Mouse (Mus musculus) myocyte (in vitro differentiated cells): Measurements from ENCODE around the gene Rab38. TPM values are rescaled to one million over a fixed set of nuclear protein-coding genes. Genes with fewer than 3 reads are reported as not detected.

Source experiments
- H3K27me3 ChIP-seq: one replicate; pipeline ENCODE4 v1.6.1; 2011; ENCODE audit not compliant: control insufficient read depth, insufficient read depth, insufficient read length
- H3K36me3 ChIP-seq: one replicate; pipeline ENCODE4 v1.6.1; 2011; ENCODE audit not compliant: control insufficient read depth, insufficient read depth
- H3K4me2 ChIP-seq: one replicate; pipeline ENCODE4 v1.6.1; 2011; ENCODE audit warnings: low read depth, control low read depth
- H3K4me3 ChIP-seq: one replicate; pipeline ENCODE4 v1.5.1; 2011; ENCODE audit warnings: mild to moderate bottlenecking, control low read depth, moderate library complexity
- H3K79me2 ChIP-seq: one replicate; pipeline ENCODE4 v1.6.1; 2011; ENCODE audit not compliant: control insufficient read depth, insufficient read depth
- H3ac ChIP-seq: one replicate; pipeline ENCODE4 v1.6.1; 2011; ENCODE audit not compliant: control insufficient read depth, insufficient read length
- CEBPB ChIP-seq: IDR thresholded peaks from 2 replicates; pipeline ENCODE4 v1.6.1; 2011; ENCODE audit warnings: mild to moderate bottlenecking, moderate library complexity; ENCODE audit not compliant: poor library complexity, insufficient read depth, severe bottlenecking
- E2F4 ChIP-seq: IDR thresholded peaks from one replicate; pipeline ENCODE4 v1.6.1; 2011; ENCODE audit warnings: mild to moderate bottlenecking, control low read depth, moderate library complexity; ENCODE audit not compliant: insufficient read depth
- MAX ChIP-seq: IDR thresholded peaks from one replicate; pipeline ENCODE4 v1.6.1; 2011; ENCODE audit warnings: low read depth, mild to moderate bottlenecking, control low read depth
- MYOD1 ChIP-seq, 3 experiments: IDR thresholded peaks; one replicate each; pipeline ENCODE4 v1.6.1; 2011; ENCODE audit warnings: control low read depth in 2 of 3, low read depth in 2 of 3, mild to moderate bottlenecking in 2 of 3, moderate library complexity in 1 of 3; ENCODE audit not compliant: insufficient read length in 2 of 3, control insufficient read depth in 1 of 3
- MYOG ChIP-seq, 3 experiments: IDR thresholded peaks; one replicate each; pipeline ENCODE4 v1.6.1; 2011; ENCODE audit warnings: control low read depth in 2 of 3, low read depth in 2 of 3, mild to moderate bottlenecking in 2 of 3; ENCODE audit not compliant: insufficient read length in 2 of 3, control insufficient read depth in 1 of 3, insufficient read depth in 1 of 3
- POLR2A ChIP-seq: IDR thresholded peaks from one replicate; pipeline ENCODE4 v1.6.1; 2011; ENCODE audit warnings: low read depth, mild to moderate bottlenecking, control low read depth, moderate library complexity; ENCODE audit not compliant: insufficient read length
- POLR2AphosphoS2 ChIP-seq: IDR thresholded peaks from one replicate; pipeline ENCODE4 v1.6.1; 2011; ENCODE audit warnings: low read depth, control low read depth; ENCODE audit not compliant: insufficient read length
- REST ChIP-seq: IDR thresholded peaks from one replicate; pipeline ENCODE4 v1.6.1; 2011; ENCODE audit warnings: mild to moderate bottlenecking, control low read depth, moderate library complexity; ENCODE audit not compliant: insufficient read depth, insufficient read length
- SRF ChIP-seq: IDR thresholded peaks from one replicate; pipeline ENCODE4 v1.6.1; 2011; ENCODE audit warnings: low read depth; ENCODE audit not compliant: control insufficient read depth, insufficient read length
- TCF12 ChIP-seq: IDR thresholded peaks from one replicate; pipeline ENCODE4 v1.6.1; 2011; ENCODE audit warnings: mild to moderate bottlenecking, control low read depth; ENCODE audit not compliant: poor library complexity, insufficient read depth, severe bottlenecking
- TCF3 ChIP-seq: IDR thresholded peaks from one replicate; pipeline ENCODE4 v1.6.1; 2011; ENCODE audit warnings: low read depth, control low read depth; ENCODE audit not compliant: insufficient read length
- USF1 ChIP-seq: IDR thresholded peaks from one replicate; pipeline ENCODE4 v1.6.1; 2011; ENCODE audit warnings: low read depth, mild to moderate bottlenecking, control low read depth, moderate library complexity
- polyA plus RNA-seq: library from polyadenylated mRNA; unstranded; fragments of >200 nt; fragmentation: generic; extraction: Trizol; gene quantifications from one replicate; pipeline ENCODE4 v1.2.1, GENCODE M21; 2012; ENCODE audit warnings: missing spikeins

Gene Rab38
- polyA plus RNA-seq, 1 experiment: 0.76 TPM

DNA sequence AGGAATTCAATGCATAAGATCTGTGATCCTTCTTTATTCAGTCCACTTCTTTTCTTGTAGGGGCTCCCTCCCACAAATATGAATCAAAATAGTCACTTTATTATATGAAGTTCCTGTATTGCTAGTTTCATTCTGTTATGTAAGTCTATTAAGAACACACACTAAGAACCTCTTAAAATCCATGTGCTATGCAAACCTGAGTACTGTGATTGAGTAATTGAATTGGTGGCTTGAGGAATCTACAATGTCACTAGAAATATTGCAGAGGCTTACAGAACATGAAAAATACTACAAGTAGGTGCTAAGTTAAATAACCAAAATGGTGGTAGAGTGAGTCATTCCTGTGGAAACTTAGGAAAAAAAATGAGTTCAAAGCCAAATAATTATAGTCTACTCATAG, 10.2 kb downstream of the Rab38 start:
- Histone ChIP-seq H3K27me3 (no peaks in the 10 kb centered on the region), H3K79me2 (no peaks in the 10 kb centered on the region), H3K4me3 (no peak overlapping the region), H3K4me2 (no peak overlapping the region), H3K36me3 (no peaks in the 10 kb centered on the region), H3ac (no peak overlapping the region)
- TF ChIP-seq TCF12 (no peak), E2F4 (no peak), POLR2A (no peak), SRF (no peak), CEBPB (no peak), USF1 (no peak), MAX (no peak), MYOG (IDR thresholded peaks at IDR 0.05; ENCODE audit: control insufficient read depth in 1 of 3, insufficient read depth in 1 of 3, insufficient read length in 2 of 3, low read depth in 2 of 3) (no peak), MYOD1 (IDR thresholded peaks at IDR 0.05; ENCODE audit: control insufficient read depth in 1 of 3, insufficient read length in 2 of 3, low read depth in 2 of 3) (no peak), TCF3 (no peak), REST (no peak), POLR2AphosphoS2 (no peak)

DNA sequence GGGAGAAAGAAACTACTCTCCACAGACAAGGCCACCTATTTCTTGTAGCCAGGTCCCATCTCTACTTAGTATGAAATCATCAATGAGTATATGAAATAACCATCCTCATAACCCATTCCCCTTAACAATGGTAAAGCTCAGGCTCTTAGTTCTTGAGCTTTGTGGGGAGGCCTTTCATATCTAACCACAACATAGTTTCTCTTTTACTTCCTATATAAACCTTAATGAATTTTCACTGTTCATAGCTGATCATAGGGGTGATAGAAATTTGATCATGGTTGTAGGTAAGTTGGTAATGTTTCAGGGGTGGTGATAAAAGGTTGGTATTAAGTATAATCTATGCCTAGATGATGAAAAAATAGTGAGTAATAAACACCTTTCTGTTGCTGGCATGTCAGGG, 12.6 kb downstream of the Rab38 start:
- Histone ChIP-seq H3K36me3 (no peaks in the 10 kb centered on the region), H3ac (no peak overlapping the region), H3K4me3 (no peak overlapping the region), H3K27me3 (no peaks in the 10 kb centered on the region), H3K79me2 (no peaks in the 10 kb centered on the region), H3K4me2 (no peak overlapping the region)
- TF ChIP-seq USF1 (no peak), MAX (no peak), POLR2A (no peak), E2F4 (no peak), CEBPB (no peak), MYOD1 (IDR thresholded peaks at IDR 0.05; ENCODE audit: control insufficient read depth in 1 of 3, insufficient read length in 2 of 3, low read depth in 2 of 3) (no peak), TCF12 (no peak), TCF3 (no peak), SRF (no peak), REST (no peak), MYOG (IDR thresholded peaks at IDR 0.05; ENCODE audit: control insufficient read depth in 1 of 3, insufficient read depth in 1 of 3, insufficient read length in 2 of 3, low read depth in 2 of 3) (no peak), POLR2AphosphoS2 (no peak)

DNA sequence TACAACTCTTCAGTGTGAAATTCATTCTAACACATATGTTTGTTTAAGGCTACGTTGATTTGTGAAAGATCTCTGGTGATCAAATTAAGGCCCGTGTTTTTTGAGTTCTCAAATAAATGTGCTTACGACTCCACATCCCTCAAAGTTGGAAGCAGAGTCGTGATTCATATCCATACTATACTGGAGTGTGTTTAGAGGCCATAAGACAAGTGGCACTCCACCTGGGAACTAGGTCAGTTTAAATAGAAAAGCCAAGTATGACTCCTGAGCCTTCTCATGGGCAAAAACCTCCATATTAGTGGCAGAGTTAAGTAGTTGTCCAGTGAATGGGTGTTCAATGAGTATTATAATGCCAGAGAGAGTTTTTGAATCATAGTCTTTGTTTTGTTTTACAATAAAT, 13.4 kb downstream of the Rab38 start:
- Histone ChIP-seq H3K79me2 (no peaks in the 10 kb centered on the region), H3K4me3 (no peak overlapping the region)
- no peak for TF ChIP-seq POLR2A
- no peak for TF ChIP-seq MYOG (IDR thresholded peaks at IDR 0.05; ENCODE audit: control insufficient read depth in 1 of 3, insufficient read depth in 1 of 3, insufficient read length in 2 of 3, low read depth in 2 of 3)
- no peak for TF ChIP-seq CEBPB
- TF ChIP-seq TCF3: no peak

GRCm38 (mm10) chr7:88445320-88445903, 15.3 kb downstream of the Rab38 start:
- H3ac ChIP-seq: no peak overlapping the region
- TF ChIP-seq USF1 (no peak), REST (no peak), TCF3 (no peak), SRF (no peak), E2F4 (no peak), MYOD1 (IDR thresholded peaks at IDR 0.05; ENCODE audit: control insufficient read depth in 1 of 3, insufficient read length in 2 of 3, low read depth in 2 of 3) (no peak), CEBPB (no peak), MYOG (IDR thresholded peaks at IDR 0.05; ENCODE audit: control insufficient read depth in 1 of 3, insufficient read depth in 1 of 3, insufficient read length in 2 of 3, low read depth in 2 of 3) (no peak), POLR2AphosphoS2 (no peak), POLR2A (no peak), MAX (no peak), TCF12 (no peak)
- H3K36me3 ChIP-seq: no peaks in the 10 kb centered on the region
- H3K79me2 ChIP-seq: no peaks in the 10 kb centered on the region
- no peaks in the 10 kb centered on the region for H3K27me3 ChIP-seq
- H3K4me3 ChIP-seq: no peak overlapping the region
- no peak overlapping the region for H3K4me2 ChIP-seq

More for the DNA sequence above, 13.4 kb downstream of the Rab38 start:
- H3K27me3 ChIP-seq: no peaks in the 10 kb centered on the region
- no peak overlapping the region for H3K4me2 ChIP-seq
- H3ac ChIP-seq: no peak overlapping the region
- no peaks in the 10 kb centered on the region for H3K36me3 ChIP-seq

DNA sequence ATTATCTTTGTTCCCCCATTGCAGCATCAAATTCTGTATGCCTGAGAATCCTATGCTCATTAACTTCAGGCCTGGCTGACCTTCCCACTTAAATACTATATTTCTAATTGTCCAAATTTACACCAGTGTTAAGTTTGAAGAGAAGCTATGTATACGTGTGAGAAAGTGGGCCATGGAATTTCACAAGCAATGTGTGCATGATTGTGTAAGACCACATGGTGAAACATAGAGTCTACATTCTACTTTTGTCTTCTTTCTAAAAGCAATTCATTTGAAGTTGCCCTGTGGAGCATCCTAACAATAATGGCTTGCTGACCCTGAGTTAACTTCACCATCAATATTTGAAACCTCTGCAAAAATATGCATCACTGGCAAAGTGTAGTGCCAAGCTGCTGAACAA, 23.2 kb downstream of the Rab38 start:
- H3K4me2 ChIP-seq: no peak overlapping the region
- no peaks in the 10 kb centered on the region for H3K36me3 ChIP-seq
- H3K79me2 ChIP-seq: no peaks in the 10 kb centered on the region
- H3ac ChIP-seq: no peak overlapping the region
- no peak overlapping the region for H3K4me3 ChIP-seq
- no peaks in the 10 kb centered on the region for H3K27me3 ChIP-seq
- TF ChIP-seq MYOD1 (IDR thresholded peaks at IDR 0.05; ENCODE audit: control insufficient read depth in 1 of 3, insufficient read length in 2 of 3, low read depth in 2 of 3): no peak
- no peak for TF ChIP-seq REST
- TF ChIP-seq USF1: no peak
- no peak for TF ChIP-seq POLR2A
- no peak for TF ChIP-seq MYOG (IDR thresholded peaks at IDR 0.05; ENCODE audit: control insufficient read depth in 1 of 3, insufficient read depth in 1 of 3, insufficient read length in 2 of 3, low read depth in 2 of 3)
- no peak for TF ChIP-seq TCF3
- TF ChIP-seq CEBPB: no peak
- TF ChIP-seq MAX: no peak
- TF ChIP-seq SRF: no peak
- no peak for TF ChIP-seq TCF12
- no peak for TF ChIP-seq E2F4
- TF ChIP-seq POLR2AphosphoS2: no peak
